Mouse (Mus musculus) bone marrow, adult 2 months (tissue): ENCODE results near the gene Mical3.

Experiments
- CTCF ChIP-seq: fragments of 200-500 bp; IDR thresholded peaks from 2 replicates; pipeline ENCODE4 v1.5.1; 2011; ENCODE audit warnings: low read length, control low read depth; ENCODE audit not compliant: control insufficient read depth, insufficient read depth
- POLR2A ChIP-seq: fragments of 200-500 bp; IDR thresholded peaks from 2 replicates; pipeline ENCODE4 v1.6.1; 2011; ENCODE audit warnings: low read depth, mild to moderate bottlenecking, control low read depth, low read length, borderline replicate concordance; ENCODE audit not compliant: control insufficient read depth

DNA sequence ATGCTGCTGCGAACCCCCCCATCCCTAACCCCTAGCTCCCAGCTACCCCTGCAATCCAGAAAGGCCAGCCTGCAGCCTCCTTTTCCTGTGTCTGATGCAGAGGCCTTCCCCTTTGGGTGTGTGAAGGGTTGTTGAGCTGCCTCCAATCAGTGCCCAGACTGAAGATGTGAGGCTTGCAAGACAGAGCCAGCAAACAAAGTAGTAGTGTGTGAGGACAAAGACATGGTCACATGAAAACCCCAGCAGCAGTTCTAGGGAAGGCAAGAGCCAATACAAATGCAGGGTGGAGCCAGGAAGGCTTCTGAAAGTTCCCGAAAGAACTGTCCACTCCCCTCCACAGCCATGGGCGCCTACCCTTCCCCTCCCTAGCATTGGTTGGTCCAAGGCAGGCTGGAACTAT, 127.8 kb downstream of the Mical3 start:
- TF ChIP-seq CTCF (no peak), POLR2A (no peak)
